Mouse (Mus musculus) hematopoietic multipotent progenitor cell, adult 10-12 weeks (in vitro differentiated cells): ENCODE results near the gene Lysmd3. TPM values are rescaled to one million over a fixed set of nuclear protein-coding genes. Genes with fewer than 3 reads are reported as not detected.

Experiments
- polyA plus RNA-seq: library from polyadenylated mRNA; stranded (reverse); fragments of >175 nt; gene quantifications from 2 replicates; pipeline ENCODE4 v1.2.3, GENCODE M21; 2012; ENCODE audit warnings: low replicate concordance

Gene Lysmd3
- 4.5 and 5.7 TPM in 2 replicates for polyA plus RNA-seq

GRCm38 (mm10) chr13:81657351-81658052 is at the start of gene Lysmd3:
Gene Lysmd3, plus strand, starts transcription at chr13:81657663.

DNA sequence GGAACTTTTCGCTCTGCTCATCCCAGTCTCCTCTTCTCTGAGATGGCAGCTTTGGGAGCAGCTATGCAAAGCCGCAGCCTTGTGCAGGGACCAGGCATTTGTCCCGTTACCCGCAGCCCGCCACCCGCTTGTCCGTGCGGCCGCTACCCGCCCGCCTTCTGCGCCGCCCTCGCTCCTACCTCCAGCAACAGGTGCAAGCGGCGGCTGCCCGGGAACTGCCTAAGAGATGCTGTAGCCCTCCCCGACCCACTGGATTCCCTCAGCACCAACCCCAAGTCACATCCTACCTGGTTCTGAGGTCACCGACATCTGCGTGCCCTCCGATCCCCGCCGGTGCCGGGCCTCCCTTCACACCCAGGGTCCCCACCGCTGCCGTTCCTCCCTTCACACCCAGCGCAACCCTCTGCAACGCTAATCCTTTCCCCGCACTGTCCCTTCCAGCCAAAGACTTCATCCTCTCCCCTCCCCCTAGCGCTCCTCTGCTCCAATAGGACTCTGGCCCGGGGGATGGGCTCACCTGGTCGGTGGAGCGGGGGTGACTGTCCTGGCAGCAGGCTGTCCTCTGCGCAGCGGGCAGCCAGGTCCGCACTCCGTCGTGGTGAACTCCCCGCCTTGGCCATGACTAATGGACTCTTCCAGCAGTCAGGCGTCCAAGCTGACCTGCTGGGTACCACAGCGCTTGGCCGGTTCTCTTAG is 24.6 kb upstream of the Lysmd3 start, which contains the start of gene Adgrv1:
Adgrv1 (minus strand) TSS at position 435 of the 696 bp plus-strand sequence.

DNA sequence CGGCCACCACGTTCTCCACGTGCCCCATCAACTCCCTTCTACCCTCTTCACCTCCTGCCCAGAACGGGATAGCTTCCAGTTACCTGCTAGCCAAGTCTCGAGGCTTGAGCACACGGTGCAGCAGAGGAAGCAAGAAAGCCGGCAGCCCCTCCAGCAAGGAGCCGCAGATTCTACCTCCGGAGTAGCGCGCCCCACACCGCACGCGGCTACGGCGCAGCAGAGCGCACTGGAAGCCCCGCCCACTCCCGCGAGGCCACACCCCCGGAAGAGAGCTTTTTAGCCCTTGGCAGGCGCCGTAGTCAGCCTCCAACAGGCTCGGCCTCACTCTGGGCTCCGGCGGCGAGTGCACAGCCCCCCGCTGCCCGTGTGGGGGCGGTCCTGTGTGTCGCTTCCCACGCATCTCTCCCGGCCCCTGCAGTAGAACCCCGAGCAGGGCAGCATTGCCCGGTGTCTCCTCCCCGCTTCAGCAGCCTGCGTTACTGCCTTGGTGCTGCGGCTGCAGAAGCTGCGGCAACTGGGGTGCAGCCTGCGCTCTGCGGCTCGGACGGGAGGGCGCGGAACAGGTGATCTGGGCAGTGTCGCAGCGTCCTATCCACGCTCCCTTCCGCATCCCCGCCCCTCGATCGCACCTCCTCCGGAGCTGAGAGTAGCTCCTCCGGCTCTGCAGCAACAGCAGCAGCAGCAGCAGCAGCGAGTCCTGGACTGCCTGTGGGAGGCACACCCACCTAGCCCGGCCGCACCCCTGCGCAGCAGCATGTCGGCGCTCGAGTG is 53.5 kb downstream of the Lysmd3 start, which contains the start of the genes Polr3g and Mblac2:
Polr3g (minus strand) TSS at position 239 of the 771 bp plus-strand sequence.
Mblac2 (plus strand) TSS at position 567 of the 771 bp plus-strand sequence.

Other genes with a start within 250 kb of the Lysmd3 start
- not detected in 2 replicates for gene Adgrv1, start 24.5 kb upstream of the Lysmd3 start, polyA plus RNA-seq
- 0.87 and 1.1 TPM in 2 replicates for gene Polr3g, start 53.4 kb downstream of the Lysmd3 start, polyA plus RNA-seq
- gene Mblac2, start 53.7 kb downstream of the Lysmd3 start, polyA plus RNA-seq, result 1.9 and 2.8 TPM in 2 replicates
- gene Cetn3, start 125.4 kb downstream of the Lysmd3 start, polyA plus RNA-seq, result 2.3 and 10.8 TPM in 2 replicates